Mouse (Mus musculus): ENCODE measurements around the gene Ccin. TPM values are rescaled to one million over a fixed set of nuclear protein-coding genes. Genes with fewer than 3 reads are reported as not detected.

Ccin gene
- under 1 TPM; 0.26 to 0.32 TPM for total RNA-seq (2021)
- long read RNA-seq, experiment 1, result 0 reads
- long read RNA-seq, experiment 2, result 0 reads

DNA sequence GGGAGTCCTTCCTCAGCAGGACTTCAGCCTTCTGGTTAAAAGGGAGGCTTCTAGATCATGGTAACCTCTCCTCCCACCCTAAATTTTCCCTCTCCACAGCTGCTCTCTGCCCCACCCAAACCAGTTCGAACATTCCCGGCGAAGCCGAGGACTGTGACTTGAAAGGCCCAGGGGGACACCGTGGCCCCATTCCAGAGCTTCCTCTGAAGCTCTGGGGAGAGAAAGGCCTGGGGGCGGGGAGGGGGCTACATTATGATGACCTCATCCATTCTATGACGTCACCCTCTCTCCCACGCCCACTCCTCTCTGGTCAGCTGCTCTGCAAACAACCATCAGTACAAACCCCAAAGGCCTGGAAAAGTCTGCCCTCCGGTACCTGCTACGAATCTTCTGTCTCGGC, at the start of gene Ccin:
Gene Ccin, plus strand, starts transcription at position 303 of the 400 bp plus-strand sequence.
- DNase-seq (ENCODE audit: low spot score in 2 of 2), result peak in 1 of 2 experiments; percentile 8

DNA sequence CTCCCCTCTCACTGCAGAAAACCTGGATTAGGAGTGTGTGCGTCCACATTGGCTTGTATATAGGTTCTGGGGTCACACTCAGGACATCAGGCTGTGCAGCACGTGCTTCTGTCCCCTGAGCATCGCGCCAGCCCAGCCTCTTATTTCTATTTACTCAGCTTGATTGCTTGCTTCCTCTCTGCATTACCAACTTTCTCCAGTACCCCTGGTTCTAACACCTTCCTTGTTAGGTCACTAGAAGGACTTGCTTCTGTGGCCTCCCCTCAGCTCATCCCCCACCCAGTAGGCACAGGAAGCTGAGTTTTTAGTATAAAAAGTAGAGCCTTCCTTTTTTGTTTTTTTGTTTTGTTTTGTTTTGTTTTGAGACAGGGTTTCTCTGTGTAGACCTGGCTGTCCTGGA, 47.1 kb upstream of the Ccin start:
- DNase-seq (ENCODE audit: low spot score in 2 of 2), result no peak

DNA sequence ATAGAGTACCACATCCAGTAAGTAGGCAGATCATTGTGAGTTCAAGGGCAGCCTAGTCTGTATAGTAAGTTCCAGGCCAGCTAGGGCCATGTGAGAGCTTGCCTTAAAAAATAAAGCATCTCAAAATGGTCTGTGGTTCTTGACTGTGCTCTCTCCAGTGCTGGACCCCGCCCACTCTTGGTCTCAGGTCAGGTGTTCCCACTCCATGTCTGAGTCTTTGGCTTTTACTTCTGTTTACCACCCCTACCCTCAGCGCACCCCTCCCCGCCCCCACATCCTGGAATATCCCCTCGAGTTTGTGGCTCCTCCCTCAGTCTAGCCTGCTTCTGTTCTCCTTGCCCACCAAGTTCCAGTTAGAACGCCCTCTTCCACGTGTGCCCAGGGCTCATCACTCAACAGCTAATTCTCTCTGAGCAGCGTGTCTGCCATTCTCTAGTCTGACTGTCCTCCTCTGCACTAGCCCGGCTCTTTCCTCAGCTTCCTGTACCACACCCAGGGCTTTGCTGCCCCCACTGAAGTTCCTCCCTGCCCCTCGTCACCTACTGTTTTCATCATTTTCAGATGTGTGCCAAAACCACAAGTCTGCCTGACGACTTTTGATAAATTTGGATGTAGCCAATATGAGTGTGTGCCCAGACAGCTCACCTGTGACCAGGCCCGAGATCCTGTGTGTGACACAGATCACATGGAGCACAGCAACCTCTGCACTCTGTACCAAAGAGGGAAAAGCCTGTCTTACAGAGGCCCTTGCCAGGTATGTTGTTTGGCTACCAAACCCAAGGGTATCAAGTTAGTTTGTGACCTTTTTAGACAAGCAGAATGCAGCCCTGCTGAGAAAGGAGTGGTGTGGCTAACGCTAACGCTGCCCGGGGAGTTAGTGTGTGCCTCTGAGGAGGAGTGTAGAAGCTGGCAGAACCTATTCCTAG, 46.3 kb upstream of the Ccin start:
- no peak for DNase-seq (ENCODE audit: low spot score in 2 of 2)

GRCm38 (mm10) chr4:43941315-43941714, 42.0 kb upstream of the Ccin start:
- DNase-seq (ENCODE audit: low spot score in 2 of 2), result no peak

DNA sequence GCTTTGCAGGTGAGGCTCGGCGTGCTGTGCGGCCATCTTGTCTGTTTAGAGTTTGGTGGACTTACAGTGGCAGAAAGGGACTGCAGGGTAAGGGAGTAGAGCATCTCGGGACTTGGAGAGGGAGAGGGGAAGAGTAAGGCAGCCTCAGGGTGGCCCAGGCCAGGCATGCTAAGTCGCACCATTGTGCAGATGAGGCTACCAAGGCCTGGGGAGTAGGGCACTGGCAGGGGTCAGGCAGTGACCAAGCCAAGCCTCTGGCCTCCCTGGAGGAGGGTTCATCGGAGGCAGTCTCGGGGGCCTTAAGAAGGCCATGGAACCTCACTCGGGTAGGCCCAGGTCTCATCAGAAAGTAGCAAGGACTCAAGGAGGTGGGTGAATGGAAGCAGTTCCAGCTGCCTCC, 40.9 kb upstream of the Ccin start:
- no peak for DNase-seq (ENCODE audit: low spot score in 2 of 2)

- no peak for DNase-seq (ENCODE audit: low spot score in 2 of 2)
Observed at GRCm38 (mm10) chr4:43947571-43947970, 35.7 kb upstream of the Ccin start.

DNA sequence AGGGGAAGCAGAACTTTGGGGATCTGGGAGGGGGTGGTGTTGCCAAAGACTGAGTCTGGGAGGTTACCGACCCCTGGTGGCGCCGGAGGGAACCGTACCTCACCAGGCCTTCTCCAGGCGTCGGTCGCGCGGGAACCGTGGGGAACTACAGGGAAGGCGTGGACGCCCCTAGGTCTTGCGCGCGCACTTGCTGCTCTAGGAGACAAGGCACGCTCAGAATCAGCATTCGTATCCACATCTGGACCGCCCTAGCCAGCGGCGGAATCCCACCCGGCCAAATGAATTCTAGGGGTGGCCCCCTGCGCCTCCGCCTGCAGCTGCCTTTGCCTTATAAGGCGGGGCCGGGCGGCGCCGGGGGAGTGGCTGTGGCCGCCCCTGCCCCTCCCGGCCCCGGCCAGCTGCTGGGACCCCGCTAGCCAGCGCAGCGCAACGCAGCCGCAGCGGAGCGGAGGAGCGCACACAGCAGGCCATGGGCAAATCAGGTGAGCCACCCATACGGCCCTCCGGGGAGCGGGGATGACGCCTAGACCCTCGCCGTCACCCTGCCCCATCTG, 25.9 kb upstream of the Ccin start, which contains the start of gene Glipr2:
Gene Glipr2, plus strand, starts transcription at position 110 of the 554 bp plus-strand sequence.
- DNase-seq (ENCODE audit: low spot score in 2 of 2), result peak; percentile 85 to 89

- peak; percentile 56 to 79 for DNase-seq (ENCODE audit: low spot score in 2 of 2)
Observed at GRCm38 (mm10) chr4:43957846-43958461, 25.3 kb upstream of the Ccin start.

DNA sequence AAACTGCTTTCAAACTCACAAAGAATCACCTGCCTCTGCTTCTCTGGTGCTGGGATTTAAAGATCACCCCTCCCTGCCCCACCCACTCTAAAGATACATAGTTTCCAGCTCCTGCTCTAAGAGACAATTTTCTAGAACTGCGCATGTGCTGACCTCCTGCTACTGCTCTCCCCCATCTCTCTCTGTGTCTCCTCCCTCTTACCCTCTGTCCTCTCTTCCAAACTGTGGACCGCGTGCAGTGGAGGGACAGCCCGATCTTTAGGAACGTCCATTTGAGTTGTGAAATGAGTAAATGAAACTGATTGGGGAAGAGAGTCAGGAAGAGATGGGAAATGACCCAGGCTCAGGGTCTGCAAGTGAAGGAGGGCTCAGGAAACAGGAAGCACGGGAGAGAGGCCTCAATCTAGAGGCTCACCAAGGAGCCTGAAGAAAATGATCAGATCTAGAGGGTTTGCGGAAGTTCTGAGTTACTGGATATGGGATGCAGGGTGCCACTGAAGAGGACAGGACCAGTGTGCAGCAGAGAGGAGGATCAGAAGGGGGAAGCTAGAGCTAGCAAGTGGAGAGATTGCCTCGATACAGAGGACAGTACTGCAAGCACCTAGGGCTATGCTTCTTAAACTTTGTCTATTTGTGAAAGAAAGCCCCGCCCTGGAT, 23.6 kb upstream of the Ccin start:
- no peak for DNase-seq (ENCODE audit: low spot score in 2 of 2)

DNA sequence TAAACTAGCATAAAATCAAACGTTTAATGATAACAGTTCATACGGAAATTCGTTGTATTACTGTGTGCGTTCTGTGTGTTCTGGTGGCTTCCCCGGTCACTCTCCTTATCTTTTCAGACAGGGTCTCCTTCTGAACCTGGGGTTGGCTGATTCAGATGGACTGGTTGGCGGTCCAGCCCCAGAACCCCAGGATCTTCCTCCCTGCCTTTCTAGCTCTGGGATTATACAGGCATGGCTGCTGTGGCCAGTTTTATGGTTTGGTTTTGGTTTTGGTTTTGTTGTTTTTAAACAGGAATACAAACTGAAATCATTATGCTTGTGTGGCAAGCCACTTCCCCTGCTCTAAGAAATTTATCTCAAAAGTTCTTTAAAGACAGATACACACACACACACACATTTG, 23.1 kb upstream of the Ccin start:
- DNase-seq (ENCODE audit: low spot score in 2 of 2), result no peak

DNA sequence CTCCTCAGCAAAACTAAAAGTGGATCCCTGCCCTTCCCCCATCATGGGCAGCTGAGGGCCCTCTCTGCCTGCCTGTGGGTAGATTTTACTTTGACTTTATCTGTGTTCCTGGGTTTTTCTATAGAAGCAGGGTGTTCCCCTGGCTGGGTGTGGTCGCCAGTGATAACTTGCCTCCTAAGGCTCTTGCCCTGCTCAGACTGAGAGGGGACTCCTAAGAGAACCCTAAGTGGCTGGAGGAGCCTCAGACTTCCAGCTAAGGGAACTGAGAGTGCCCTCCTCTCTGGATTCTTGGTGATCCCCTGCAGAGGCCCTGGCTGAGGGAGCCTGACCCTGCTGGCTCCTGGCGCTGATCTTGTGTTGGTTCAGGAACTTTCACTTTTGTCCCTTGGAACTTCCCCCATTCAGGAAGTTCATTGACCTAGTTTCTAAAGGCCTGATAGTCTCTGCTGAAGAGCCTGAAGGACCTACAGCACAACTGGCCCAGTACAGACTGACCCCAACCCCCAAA, 18.9 kb upstream of the Ccin start:
- no peak for DNase-seq (ENCODE audit: low spot score in 2 of 2)

GRCm38 (mm10) chr4:43964951-43965684, 18.2 kb upstream of the Ccin start:
- no peak for DNase-seq (ENCODE audit: low spot score in 2 of 2)

DNA sequence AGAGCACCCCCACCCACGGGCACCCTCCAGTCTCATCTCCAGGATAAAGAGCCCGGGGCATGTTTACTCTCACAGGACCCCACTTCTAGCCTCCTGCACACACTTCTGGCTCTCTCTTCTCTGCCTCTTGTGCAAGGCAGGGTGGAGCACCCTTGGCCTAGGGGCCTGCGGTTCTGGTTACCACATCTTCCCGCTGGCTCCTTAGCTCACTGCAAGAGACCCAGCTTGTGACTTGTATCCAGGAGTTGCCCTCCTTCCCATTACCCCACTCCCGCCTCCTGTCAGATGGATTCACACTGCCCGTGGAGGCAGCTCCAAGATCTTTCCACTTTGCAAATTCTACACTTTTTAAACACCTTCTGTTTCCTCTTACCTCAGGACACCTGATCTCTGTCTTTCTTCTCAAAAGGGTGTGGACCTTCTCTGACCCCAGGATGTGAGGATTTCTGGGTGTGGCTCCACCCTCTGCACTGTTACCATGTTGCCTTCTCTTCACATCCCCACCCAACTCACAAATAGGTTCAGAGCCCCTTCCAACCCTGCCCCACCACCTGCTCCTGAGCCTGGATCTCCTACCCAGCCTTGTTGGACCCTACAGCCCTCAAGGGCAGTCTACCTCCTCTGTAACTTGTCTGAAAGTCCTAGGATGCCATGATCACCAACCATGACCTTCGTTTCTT, 17.3 kb upstream of the Ccin start:
- DNase-seq (ENCODE audit: low spot score in 2 of 2), result no peak

DNA sequence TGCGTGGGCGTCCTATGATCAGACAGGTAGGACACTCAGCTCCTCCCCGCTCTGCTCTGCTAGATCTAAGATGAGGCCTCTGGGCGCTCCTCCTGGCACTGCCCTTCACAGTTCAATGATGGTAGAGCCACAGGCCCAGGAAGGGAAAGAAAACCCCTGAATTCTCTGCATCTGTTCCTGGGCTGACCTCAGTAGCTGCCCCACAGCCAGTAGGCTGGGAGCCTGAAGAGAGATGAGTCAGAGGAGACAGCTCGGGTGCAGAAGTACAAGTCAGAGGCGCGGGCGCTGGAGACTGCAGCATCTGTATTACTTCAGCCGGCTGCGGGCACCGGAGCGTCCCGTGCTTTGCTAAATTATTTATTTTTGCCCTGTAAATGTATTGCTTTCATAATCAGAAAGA, 14.6 kb upstream of the Ccin start:
- peak; percentile 64 to 85 for DNase-seq (ENCODE audit: low spot score in 2 of 2)

DNA sequence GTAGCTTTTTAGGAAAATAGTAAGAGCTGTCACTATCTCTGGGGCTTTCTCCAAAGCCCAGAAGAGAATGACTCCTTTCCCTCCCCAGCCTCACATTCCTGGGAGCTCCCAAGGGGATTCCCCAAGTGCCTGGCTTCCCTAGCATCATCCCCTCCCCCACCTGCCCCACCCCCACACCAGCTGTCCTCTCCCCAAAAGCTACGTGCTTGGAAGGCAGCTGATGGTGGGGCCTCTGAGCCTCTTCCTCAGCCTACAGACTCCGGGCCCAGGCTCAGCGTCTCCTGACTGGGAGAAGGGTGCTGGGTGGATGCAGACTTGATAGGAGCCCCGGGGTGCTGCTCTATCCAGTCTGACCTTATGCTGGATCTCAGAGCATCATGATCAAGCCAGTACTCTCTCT, 13.9 kb upstream of the Ccin start:
- DNase-seq (ENCODE audit: low spot score in 2 of 2), result peak in 1 of 2 experiments; percentile 42

- no peak for DNase-seq (ENCODE audit: low spot score in 2 of 2)
Observed at GRCm38 (mm10) chr4:43970393-43971330, 12.6 kb upstream of the Ccin start.

DNA sequence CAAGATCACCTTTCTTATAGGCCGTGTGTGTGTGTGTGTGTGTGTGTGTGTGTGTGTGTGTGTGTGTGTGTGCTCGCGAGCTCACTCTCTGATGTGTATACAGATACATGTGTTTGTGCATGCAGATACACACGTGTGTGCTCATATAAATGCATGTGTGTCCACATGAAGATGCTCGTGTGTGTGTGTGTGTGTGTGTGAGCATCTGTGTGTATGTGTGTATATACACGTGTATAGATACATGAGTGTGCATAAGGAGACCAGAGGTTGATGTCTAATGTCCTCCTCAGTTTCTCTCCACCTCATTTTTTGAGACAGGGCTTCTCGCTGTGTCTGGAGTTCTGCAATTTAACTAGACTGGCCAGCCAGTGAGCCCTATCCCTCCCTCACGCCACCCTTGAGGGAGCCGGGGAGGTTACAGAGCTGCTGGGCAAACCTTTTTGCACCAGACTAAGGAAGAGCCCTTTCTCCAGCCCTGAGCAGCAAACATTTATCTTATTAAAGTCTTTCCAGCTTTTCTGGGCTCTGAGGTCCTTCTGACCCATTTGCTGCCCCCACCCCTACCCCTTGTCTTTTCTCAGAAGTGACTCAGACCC, 11.6 kb upstream of the Ccin start:
- no peak for DNase-seq (ENCODE audit: low spot score in 2 of 2)

GRCm38 (mm10) chr4:43972137-43972591, 11.1 kb upstream of the Ccin start:
- no peak for DNase-seq (ENCODE audit: low spot score in 2 of 2)
